Mouse (Mus musculus) neutrophil, adult 59 days (primary cell): ENCODE results near the gene Flt3. TPM values are rescaled to one million over a fixed set of nuclear protein-coding genes. Genes with fewer than 3 reads are reported as not detected.

Source experiments
- total RNA-seq, 2 experiments: library from RNA; stranded (reverse); gene quantifications; 1 replicate in 1 of 2; 2 replicates in 1 of 2; pipeline ENCODE4 v1.2.4; 2023

The Flt3 gene
- 1 to 10 TPM; 4.4 to 5.1 TPM for total RNA-seq

DNA sequence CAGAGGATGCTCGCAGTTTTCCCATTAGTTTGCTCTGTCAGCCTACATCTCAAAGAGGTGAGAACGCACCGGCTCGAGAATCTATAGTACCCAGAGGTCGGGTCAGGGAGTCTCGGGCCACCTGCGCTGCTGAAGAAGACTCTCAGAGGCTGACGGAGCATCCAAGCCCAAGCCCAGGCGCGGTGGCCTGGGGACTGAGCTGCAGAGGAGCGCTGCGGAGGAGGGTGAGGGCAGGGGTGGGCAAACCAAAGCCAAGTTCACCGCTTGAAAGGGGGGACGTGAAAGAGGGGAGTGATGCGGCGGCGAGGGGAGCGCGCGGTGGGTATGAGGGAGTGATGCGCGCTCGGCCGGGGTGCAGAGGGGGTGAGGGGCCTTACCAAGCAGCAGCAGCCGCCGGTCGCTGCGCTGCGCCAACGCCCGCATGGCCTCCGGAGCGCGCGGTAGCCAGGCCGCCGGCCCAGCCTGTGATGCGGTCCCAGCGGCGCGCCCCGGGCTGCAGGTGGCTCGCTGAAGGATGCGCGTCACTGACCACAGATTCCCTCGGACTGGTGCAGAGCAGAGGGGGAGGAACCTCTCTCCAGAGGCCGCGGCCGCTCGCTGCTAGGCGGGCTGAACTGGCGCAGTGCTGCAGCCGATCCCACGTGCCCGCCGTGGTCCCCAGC, at the start of gene Flt3:
Gene Flt3, minus strand, starts transcription at position 647 of the 662 bp plus-strand sequence.

GRCm38 (mm10) chr5:147429535-147430305, 29.4 kb upstream of the Flt3 start, which contains the start of gene Pan3:
Gene Pan3, plus strand, starts transcription at chr5:147430161.

DNA sequence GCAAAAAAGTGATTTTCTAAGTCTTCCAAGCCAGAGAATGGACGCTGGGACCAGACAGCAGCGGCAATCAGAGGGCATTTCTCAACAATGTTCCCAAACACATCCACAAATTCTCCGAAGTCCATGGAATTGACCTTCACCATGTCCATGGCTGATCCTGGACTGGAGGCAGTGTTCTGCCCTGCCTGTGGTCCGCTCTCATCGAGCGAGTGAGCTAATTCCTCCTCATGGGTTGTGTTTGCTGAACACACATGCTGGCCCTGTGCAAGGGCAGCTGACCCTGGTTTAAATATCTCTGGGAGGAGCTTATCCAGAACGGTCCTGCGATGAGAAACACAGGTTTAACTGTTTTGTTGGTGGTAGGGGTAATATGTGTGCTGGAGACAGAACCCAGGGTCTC, 78.1 kb downstream of the Flt3 start, which contains the start of gene Urad:
Gene Urad, minus strand, starts transcription at position 258 of the 400 bp plus-strand sequence.

GRCm38 (mm10) chr5:147306638-147307397, 93.5 kb downstream of the Flt3 start, which contains the start of gene Cdx2:
Gene Cdx2, minus strand, starts transcription at chr5:147307270.

Other genes starting within 250 kb of the Flt3 start
- gene Gsx1, start 211.8 kb downstream of the Flt3 start, total RNA-seq = not detected
- not detected for gene Pdx1, start 130.5 kb downstream of the Flt3 start, total RNA-seq
- gene Cdx2, start 93.2 kb downstream of the Flt3 start, total RNA-seq = not detected
- gene Urad, start 78.0 kb downstream of the Flt3 start, total RNA-seq = not detected
- gene Pan3, start 29.7 kb upstream of the Flt3 start, total RNA-seq = 100 to 1,000 TPM; 162 to 164 TPM